Mouse (Mus musculus): Measurements from ENCODE around the gene Tmem125.

The Tmem125 gene

DNA sequence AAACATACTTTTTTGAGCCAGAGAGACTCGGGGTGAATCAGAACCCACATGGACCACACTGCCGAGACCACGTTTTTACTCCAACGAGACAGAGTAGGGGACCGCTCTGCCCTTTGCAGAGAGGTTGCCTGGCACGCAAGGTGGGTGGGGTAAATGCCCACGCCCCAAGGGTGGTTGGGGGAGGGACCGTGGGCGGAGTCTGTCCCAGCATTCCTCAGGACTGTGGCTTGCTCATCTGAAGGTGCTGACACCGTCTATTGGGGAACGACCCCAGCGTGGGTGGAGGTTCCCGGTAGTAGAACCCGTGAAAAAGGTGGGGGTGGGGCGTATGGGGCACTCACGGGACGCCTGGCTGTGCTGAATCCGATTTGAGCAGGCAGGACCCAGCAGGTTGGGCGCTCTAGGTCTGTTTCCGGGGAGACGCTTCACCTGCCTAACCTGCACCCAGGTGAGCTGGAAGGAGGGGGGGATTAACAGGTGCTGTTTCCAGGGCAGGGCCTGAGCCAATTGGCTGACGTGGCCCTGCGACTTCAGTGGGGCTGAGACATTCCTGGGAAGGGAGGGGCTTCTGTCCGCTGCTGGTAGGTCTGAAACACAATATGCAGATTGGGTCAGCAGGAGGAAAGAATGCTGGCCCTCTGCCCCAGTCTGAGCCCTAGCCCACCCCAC is at the start of gene Tmem125:
TSS of gene Tmem125 (minus strand) at position 453 of the 669 bp plus-strand sequence.
- DNase-seq, result no peak

GRCm38 (mm10) chr4:118589733-118590130 is 45.9 kb upstream of the Tmem125 start:
- DNase-seq, result no peak

- no peak for DNase-seq
Measured at GRCm38 (mm10) chr4:118589053-118589732, 45.3 kb upstream of the Tmem125 start.

- DNase-seq, result no peak
Measured at GRCm38 (mm10) chr4:118582629-118583028, 38.8 kb upstream of the Tmem125 start.

- DNase-seq, result no peak
Measured at GRCm38 (mm10) chr4:118581508-118581907, 37.7 kb upstream of the Tmem125 start.

- DNase-seq, result no peak
Measured at GRCm38 (mm10) chr4:118579313-118579712, 35.5 kb upstream of the Tmem125 start.

- peak; percentile 39 for DNase-seq
Measured at GRCm38 (mm10) chr4:118576097-118576496, 32.3 kb upstream of the Tmem125 start.

GRCm38 (mm10) chr4:118571441-118571840 is 27.6 kb upstream of the Tmem125 start:
- no peak for DNase-seq

DNA sequence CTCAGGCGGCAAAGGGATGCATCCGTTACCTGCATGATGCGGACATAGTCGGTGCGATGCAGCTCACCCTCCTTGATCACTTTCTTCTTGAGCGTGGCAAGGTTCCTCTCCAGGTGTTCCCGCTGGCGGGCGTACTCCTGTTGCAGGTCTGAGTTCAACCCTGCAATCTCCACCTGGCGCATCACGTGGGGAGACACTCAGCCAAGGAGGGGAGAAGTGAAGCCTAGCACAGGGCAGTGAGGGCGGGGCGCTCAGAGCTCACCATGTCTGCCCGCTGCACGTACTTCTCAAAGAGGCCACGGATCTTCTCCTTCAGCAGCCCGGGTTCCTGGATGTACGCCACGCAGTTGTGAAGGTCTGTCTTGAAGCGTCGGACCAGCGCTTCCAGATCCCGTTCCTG is 25.5 kb upstream of the Tmem125 start:
- no peak for DNase-seq

DNA sequence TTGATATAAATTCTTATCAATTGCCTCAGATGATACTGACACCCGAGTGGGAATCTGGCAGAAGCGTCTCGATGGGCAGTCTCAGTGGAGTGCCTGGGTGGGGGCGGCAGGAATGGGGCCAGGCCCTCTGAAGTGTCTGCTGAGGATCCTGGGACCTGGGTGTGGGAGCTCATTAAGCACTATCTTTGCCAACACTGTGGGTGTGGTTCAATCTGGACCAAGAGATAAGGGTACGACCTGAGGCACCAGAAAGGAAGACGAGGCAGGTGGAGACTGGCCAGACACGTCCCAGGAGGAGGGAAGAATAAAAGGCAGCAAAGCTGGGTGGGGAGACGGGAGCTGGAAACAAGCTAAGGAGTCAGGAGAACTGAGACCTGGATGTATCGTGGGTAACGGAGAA is 24.9 kb upstream of the Tmem125 start:
- no peak for DNase-seq

GRCm38 (mm10) chr4:118566161-118566676 is 22.4 kb upstream of the Tmem125 start:
- no peak for DNase-seq

- DNase-seq, result no peak
Measured at GRCm38 (mm10) chr4:118564926-118565279, 21.1 kb upstream of the Tmem125 start.

DNA sequence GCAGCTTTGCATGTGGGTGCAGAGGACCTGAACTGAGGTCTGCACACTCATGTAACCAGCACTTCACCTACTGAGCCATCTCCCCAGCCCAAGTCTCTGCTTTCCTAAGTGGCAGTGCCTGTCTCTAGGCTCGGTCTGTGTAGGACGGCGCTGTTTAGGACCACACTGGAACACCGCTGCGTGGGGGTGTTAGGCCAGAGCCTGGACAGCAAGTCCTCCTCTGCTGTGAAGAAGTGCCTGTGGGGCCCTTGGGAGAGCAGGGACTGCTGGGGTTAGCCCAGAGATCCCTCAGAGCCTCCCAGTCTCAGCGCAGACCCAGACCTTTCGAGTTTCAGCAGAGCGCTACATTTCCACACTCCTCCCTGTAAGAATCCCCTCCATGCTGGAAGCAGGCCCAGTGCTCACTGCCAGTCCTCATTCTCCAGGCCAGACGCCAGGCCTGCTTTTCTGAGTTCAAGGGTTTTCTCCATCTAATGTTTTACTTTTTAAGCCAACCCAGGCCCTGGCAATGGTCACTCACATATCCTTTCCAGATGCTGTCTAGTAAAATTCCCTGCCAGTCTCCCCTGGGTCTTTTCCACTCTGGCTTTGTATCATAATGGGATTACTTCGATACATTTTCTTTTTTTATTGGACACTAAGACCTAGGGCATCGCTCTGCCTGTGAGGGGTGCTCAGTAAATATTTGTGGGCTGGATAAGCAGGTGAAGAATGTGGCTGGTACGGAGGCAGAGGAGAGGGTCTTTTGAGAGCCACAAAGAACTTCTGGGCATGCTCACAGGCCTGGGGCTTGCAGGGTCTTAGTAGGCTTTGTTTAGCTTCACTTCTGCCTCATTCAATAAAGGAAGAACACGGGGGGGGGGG is 20.4 kb upstream of the Tmem125 start:
- DNase-seq, result no peak

GRCm38 (mm10) chr4:118553039-118553649 is 9.3 kb upstream of the Tmem125 start:
- no peak for DNase-seq

DNA sequence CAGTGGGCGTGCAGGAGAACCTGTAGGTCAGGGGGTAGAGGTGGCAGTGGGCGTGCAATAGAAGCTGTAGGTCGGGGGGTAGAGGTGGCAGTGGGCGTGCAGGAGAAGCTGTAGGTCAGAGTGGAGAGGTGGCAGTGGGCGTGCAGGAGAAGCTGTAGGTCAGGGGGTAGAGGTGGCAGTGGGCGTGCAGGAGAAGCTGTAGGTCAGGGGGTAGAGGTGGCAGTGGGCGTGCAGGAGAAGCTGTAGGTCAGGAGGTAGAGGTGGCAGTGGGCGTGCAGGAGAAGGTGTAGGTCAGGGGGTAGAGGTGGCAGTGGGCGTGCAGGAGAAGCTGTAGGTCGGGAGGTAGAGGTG is 4.3 kb upstream of the Tmem125 start:
- DNase-seq, result peak; percentile 5

GRCm38 (mm10) chr4:118547424-118548129 is 3.7 kb upstream of the Tmem125 start:
- DNase-seq, result peak; percentile 34

GRCm38 (mm10) chr4:118544441-118545127 is 740 bp upstream of the Tmem125 start:
- DNase-seq, result no peak

DNA sequence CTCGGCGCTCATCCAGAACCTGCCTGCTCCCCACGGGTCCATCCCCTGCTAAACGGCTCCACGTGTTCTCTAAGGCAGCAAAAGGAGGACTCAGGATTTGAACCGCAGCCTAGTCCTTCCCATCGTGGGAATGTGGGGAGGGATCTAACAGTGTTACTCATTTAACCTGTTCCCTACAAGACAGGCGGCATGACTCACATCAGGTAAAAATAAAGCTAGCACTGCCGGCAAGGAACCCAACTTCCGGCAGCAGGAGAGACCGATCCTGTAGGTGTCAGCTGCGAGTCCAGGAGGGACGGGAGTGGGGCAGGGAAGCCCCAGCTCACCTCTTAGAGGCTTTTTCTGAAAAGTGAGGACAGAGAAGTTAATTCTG is 700 bp downstream of the Tmem125 start:
- no peak for DNase-seq

DNA sequence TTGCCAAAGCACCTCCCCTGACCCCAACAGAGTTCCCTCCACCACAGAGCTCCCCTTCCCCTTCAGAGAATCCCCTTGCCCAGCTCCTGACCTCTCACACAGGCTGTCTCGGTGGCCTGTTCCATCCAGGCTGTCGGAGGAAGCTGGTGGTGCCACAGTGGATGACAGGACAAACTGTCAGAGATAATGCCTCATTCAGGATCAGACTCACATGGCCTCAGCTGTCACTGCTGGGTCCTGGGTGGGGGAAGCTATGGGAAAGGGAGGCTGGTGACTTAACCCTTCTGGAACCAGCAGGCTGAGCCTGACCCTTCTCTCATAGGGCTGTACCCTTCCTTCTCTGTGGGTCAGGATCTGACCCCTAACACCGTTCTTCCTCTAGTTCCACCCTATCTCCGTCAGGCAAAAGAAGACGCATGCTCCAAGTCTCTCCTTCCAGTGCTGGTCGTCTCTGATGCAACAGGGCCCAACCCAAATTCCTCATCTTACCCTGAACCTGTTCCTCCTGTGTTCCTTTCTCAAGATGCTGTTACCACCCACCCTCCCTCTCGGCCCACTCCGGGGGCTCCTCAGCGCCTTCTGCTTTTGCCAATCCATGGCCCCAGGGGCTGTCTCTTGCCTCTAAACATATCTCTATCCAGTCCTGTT is 1.2 kb downstream of the Tmem125 start:
- no peak for DNase-seq

DNA sequence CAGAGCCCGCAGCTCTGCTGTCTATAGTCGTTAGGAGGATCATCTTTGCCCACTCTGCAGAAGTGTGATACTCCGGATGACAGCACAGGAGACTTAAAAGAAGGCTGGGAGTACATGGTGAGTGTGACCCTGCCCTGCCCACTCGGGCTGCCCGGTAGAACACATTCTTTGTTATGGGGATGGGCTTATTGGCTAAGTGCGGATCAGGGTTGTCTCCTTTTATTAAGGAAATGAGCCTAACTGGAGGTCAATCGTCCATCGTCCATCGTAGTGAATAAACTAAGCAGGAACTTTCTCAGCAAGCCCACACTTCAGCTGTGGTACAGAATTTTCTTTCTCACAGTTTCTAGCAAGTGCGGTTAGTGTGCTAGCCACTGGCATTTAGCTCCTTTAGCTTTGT is 3.9 kb downstream of the Tmem125 start:
- DNase-seq, result no peak

DNA sequence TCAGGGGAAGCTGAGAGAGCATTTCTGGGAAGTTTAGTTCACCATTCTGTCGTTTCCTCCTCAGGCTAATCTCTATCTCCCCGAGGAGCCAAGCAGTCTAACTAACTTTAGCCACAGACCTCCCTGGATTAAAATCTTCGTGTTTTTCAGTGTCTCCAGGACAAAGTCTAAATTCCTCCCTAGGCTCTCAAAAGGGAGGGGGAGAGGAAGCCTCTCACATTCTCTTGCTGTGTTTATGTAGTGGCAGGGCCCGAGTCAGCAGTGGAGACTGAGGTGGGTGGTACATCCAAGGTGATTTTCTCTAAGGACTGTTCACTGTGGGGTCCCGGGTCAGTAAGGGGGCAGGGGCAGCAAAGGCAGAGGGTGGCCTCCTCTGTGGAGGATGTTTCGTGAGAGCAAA is 6.0 kb downstream of the Tmem125 start:
- no peak for DNase-seq

All from cerebellum, adult 11 months (tissue).